Comparison of ENCODE assay signal across 13 mouse cellular contexts in the genomic region with DNA sequence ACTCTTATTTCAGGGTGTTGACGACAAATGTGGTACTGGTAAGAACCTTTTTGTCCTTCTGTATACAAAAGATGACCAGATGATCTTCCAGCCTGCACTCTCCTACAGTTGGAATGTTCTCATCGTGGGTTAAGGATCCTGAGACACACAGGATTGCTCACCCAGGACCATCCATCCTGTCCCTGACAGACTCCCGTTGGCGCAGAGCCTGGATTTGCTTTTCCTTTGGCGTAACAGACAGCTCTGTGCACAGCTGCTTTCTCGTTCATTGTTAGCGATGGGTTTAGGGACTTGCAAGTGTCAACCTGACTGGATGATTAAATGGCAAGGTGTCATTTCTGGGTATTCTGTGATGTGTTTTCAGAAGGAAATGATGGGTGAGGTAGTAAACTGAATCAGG. TPM values are rescaled to one million over a fixed set of nuclear protein-coding genes. Genes with fewer than 3 reads are reported as not detected.
DNase-seq lines count a peak whose midpoint lies in the region; ATAC-seq and TF ChIP-seq lines count a peak whose summit lies in the region.
"Had no signal": no experiment of that assay in that cellular context is flagged by ENCODE, and none has a peak within 500 bp of the region (broad histone marks: within the 10 kb centered on the region; RNA-seq: fewer than 3 reads in every experiment).

No protein-coding gene starts in this region.

- H3K4me1 ChIP-seq in kidney, adult 2 months (ENCODE audit: control insufficient read depth, insufficient read depth, low read length), result peaks cover 2% of the 10 kb centered on the region; the same call in 1 of the 2 replicates
- H3K4me1 ChIP-seq: limb, embryonic 12.5 days had no signal

- no peak for TF ChIP-seq CTCF in kidney, adult 2 months (conservative IDR thresholded peaks at IDR 0.05; ENCODE audit: insufficient read depth, insufficient read length, low read depth, low read length)

- H3K27ac ChIP-seq in kidney, adult 2 months (ENCODE audit: insufficient read depth, low read depth, low read length), result no peak overlapping the region
- H3K27ac ChIP-seq: limb, embryonic 12.5 days had no signal

- H3K4me3 ChIP-seq in kidney, adult 2 months (ENCODE audit: insufficient read depth, low read depth, low read length), result no peak overlapping the region
- H3K4me3 ChIP-seq: erythroblast, embryonic 14.5 days; limb, embryonic 12.5 days had no signal

- no peak for ATAC-seq in megakaryocyte-erythroid progenitor cell, adult 5-6 weeks (replicated peaks; ENCODE audit: low FRiP score, low TSS enrichment, poor library complexity, severe bottlenecking)

- DNase-seq in kidney, adult 2 months, result peak; percentile 33
- no peak for DNase-seq in kidney, adult 18-20 months
- peak; percentile 78 for DNase-seq in adrenal gland, postnatal 14 days
- DNase-seq in heart, postnatal 4 days, result peak; percentile 35
- DNase-seq in lung, postnatal 14 days, result peak; percentile 62
- DNase-seq in layer of hippocampus, postnatal 10 days (ENCODE audit: low spot score in 2 of 2), result no peak
- DNase-seq in spleen, adult 18-20 months, result no peak
- DNase-seq: right cerebral cortex, postnatal 4 days had no signal

- WGBS in kidney, adult 2 months, result 57% methylated on average over 7 of the region's 7 CpGs

- H3K36me3 ChIP-seq in kidney, adult 2 months (ENCODE audit: control insufficient read depth, insufficient read depth, low read length), result no peaks in the 10 kb centered on the region
- H3K36me3 ChIP-seq: limb, embryonic 12.5 days had no signal

- no peaks in the 10 kb centered on the region for H3K27me3 ChIP-seq in kidney, adult 2 months (replicated peaks; ENCODE audit: control insufficient read depth, insufficient read depth, low read length)
- H3K27me3 ChIP-seq: limb, embryonic 12.5 days had no signal

- no peak for TF ChIP-seq POLR2A in kidney, adult 2 months (IDR thresholded peaks at IDR 0.05; ENCODE audit: low read depth, low read length)

RNA-seq across cellular contexts. Expression of gene Ifnb1, which starts 14.1 kb away (rescaled TPM):
- polyA plus RNA-seq in kidney, adult 2 months (2012; rRNA removed), result not detected in 2 replicates
- not detected in 2 replicates for total RNA-seq in adrenal gland, postnatal 14 days (2021)
- not detected for total RNA-seq in heart, postnatal 4 days (2021)
- not detected for total RNA-seq in layer of hippocampus, postnatal 10 days (2021)
- not detected in 2 replicates for total RNA-seq in megakaryocyte-erythroid progenitor cell, adult 5-6 weeks (2014; fragmentation: Nextera tagmentation)
- not detected in 2 replicates for total RNA-seq in megakaryocyte-erythroid progenitor cell, adult 5-6 weeks (2017)
- total RNA-seq: MEL had no signal
- polyA plus RNA-seq: erythroblast, embryonic 14.5 days; hindbrain, embryonic 11.5 days; limb, embryonic 12.5 days had no signal

RNA-seq across cellular contexts. Expression of gene Ifna15, which starts 21.4 kb away (rescaled TPM):
- not detected in 2 replicates for polyA plus RNA-seq in kidney, adult 2 months (2012; rRNA removed)
- not detected in 2 replicates for total RNA-seq in adrenal gland, postnatal 14 days (2021)
- total RNA-seq in heart, postnatal 4 days (2021), result not detected
- not detected for total RNA-seq in layer of hippocampus, postnatal 10 days (2021)
- total RNA-seq in megakaryocyte-erythroid progenitor cell, adult 5-6 weeks (2014; fragmentation: Nextera tagmentation), result not detected in 2 replicates
- not detected in 2 replicates for total RNA-seq in megakaryocyte-erythroid progenitor cell, adult 5-6 weeks (2017)
- total RNA-seq: MEL had no signal
- polyA plus RNA-seq: erythroblast, embryonic 14.5 days; hindbrain, embryonic 11.5 days; limb, embryonic 12.5 days had no signal

RNA-seq across cellular contexts. Expression of gene Ifna14, which starts 35.0 kb away (rescaled TPM):
- polyA plus RNA-seq in kidney, adult 2 months (2012; rRNA removed), result not detected in 2 replicates
- not detected in 2 replicates for total RNA-seq in adrenal gland, postnatal 14 days (2021)
- not detected for total RNA-seq in heart, postnatal 4 days (2021)
- total RNA-seq in layer of hippocampus, postnatal 10 days (2021), result not detected
- total RNA-seq in megakaryocyte-erythroid progenitor cell, adult 5-6 weeks (2014; fragmentation: Nextera tagmentation), result not detected in 2 replicates
- not detected in 2 replicates for total RNA-seq in megakaryocyte-erythroid progenitor cell, adult 5-6 weeks (2017)
- total RNA-seq: MEL had no signal
- polyA plus RNA-seq: erythroblast, embryonic 14.5 days; hindbrain, embryonic 11.5 days; limb, embryonic 12.5 days had no signal

RNA-seq across cellular contexts. Expression of gene Ifna9, which starts 55.5 kb away (rescaled TPM):
- not detected in 2 replicates for polyA plus RNA-seq in kidney, adult 2 months (2012; rRNA removed)
- not detected in 2 replicates for total RNA-seq in adrenal gland, postnatal 14 days (2021)
- not detected for total RNA-seq in heart, postnatal 4 days (2021)
- not detected for total RNA-seq in layer of hippocampus, postnatal 10 days (2021)
- not detected in 2 replicates for total RNA-seq in megakaryocyte-erythroid progenitor cell, adult 5-6 weeks (2014; fragmentation: Nextera tagmentation)
- not detected in 2 replicates for total RNA-seq in megakaryocyte-erythroid progenitor cell, adult 5-6 weeks (2017)
- total RNA-seq: MEL had no signal
- polyA plus RNA-seq: erythroblast, embryonic 14.5 days; hindbrain, embryonic 11.5 days; limb, embryonic 12.5 days had no signal

Comparison
In these comparisons a context has a peak if more than half of its experiments do, and no peak if none do; other contexts are left out.
1. DNase-seq: peak in kidney, adult 2 months (single experiment), adrenal gland, postnatal 14 days (single experiment), heart, postnatal 4 days (single experiment) and lung, postnatal 14 days (single experiment); none in kidney, adult 18-20 months (single experiment), layer of hippocampus, postnatal 10 days (0 of 2) and spleen, adult 18-20 months (0 of 2).